Mouse (Mus musculus): ENCODE results near the gene Prkch.

GRCm38 (mm10) chr12:73605174-73605573 is 20.6 kb downstream of the Prkch start:
- TF ChIP-seq MYOD1 (IDR thresholded peaks at IDR 0.05; ENCODE audit: control insufficient read depth, insufficient read length, low read depth) (no peak), CEBPB (IDR thresholded peaks at IDR 0.05; ENCODE audit: low read depth) (no peak), CTCF (IDR thresholded peaks at IDR 0.05; ENCODE audit: control insufficient read depth, insufficient read depth, insufficient read length) (no peak), USF1 (IDR thresholded peaks at IDR 0.05; ENCODE audit: low read depth) (no peak)
